Mouse (Mus musculus) kidney, embryonic 14.5 days (tissue): ENCODE results near the gene Stard13. TPM values are rescaled to one million over a fixed set of nuclear protein-coding genes. Genes with fewer than 3 reads are reported as not detected.

Source experiments
- ATAC-seq: fragments of 200-750 bp; cut with Nextera tagmentation; 2 replicates; pipeline ENCODE4 v1.8.0; 2017; ENCODE audit warnings: moderate number of reproducible peaks, mild to moderate bottlenecking, moderate TSS enrichment, moderate library complexity; ENCODE audit not compliant: low FRiP score, low TSS enrichment
- H3K27ac ChIP-seq: fragments of 300-500 bp; sonication (generic); 2 replicates; pipeline ENCODE4 v1.5.1; 2014; ENCODE audit warnings: low read depth, mild to moderate bottlenecking, low read length, moderate library complexity, mixed read lengths
- H3K27me3 ChIP-seq: fragments of 300-500 bp; sonication (generic); 2 replicates; pipeline ENCODE4 v1.6.1; 2014; ENCODE audit warnings: mild to moderate bottlenecking, low read length; ENCODE audit not compliant: control insufficient read depth, insufficient read depth
- H3K36me3 ChIP-seq: fragments of 300-500 bp; sonication (generic); 2 replicates; pipeline ENCODE4 v1.6.1; 2014; ENCODE audit warnings: low read length, mixed read lengths; ENCODE audit not compliant: control insufficient read depth, insufficient read depth
- H3K4me1 ChIP-seq: fragments of 300-500 bp; sonication (generic); 2 replicates; pipeline ENCODE4 v1.6.1; 2014; ENCODE audit warnings: low read length, mixed read lengths; ENCODE audit not compliant: control insufficient read depth, insufficient read depth
- H3K4me2 ChIP-seq: fragments of 300-500 bp; sonication (generic); replicated peaks from 2 replicates; pipeline ENCODE4 v1.6.1; 2014; ENCODE audit warnings: low read depth, mild to moderate bottlenecking, low read length
- H3K4me3 ChIP-seq: fragments of 300-500 bp; sonication (generic); 2 replicates; pipeline ENCODE4 v1.5.1; 2014; ENCODE audit warnings: mild to moderate bottlenecking, low read length
- H3K9ac ChIP-seq: fragments of 300-500 bp; sonication (generic); 2 replicates; pipeline ENCODE4 v1.6.1; 2014; ENCODE audit warnings: low read depth, mild to moderate bottlenecking, low read length, moderate library complexity
- H3K9me3 ChIP-seq: fragments of 300-500 bp; sonication (generic); 2 replicates; pipeline ENCODE4 v1.6.1; 2016; ENCODE audit warnings: low read length; ENCODE audit not compliant: control insufficient read depth
- WGBS: fragments of 180-500 bp; shearing (Covaris S2); extraction: QIAGEN DNeasy Blood & Tissue Kit; methylation state at CpG from one replicate; pipeline ENCODE4 v1.1.7; 2014; 5-methylcytosine and 5-hydroxymethylcytosine counted together
- polyA plus RNA-seq: library from polyadenylated mRNA; unstranded; fragments of >200 nt; fragmentation: Nextera tagmentation; extraction: Ambion mirVana; gene quantifications from 2 replicates; pipeline ENCODE4 v1.2.1, GENCODE M21; 2014

Stard13 gene
- polyA plus RNA-seq, 1 experiment from 2014 or later: 7.4 TPM

DNA sequence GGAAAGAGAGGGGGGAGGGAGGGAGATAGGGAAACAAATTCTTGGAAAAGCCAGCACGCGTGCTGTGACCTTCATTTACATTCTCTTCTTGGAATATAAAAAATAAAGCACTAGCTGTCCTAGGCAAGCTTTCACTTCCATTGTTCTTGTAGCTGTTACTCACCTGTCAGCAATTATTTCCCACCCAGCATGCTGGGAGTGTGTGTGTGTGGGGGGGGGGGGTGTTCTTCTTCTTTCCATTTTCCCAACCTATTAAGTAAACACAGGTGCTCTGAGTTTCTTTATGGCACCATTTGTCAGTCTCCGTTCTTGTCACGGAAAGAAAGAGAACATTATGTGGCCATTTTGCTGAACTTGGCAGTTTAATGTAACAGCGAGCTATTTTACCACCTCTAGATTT, 214.7 kb downstream of the Stard13 start:
- no peak for ATAC-seq
- Histone ChIP-seq H3K4me3 (no peak overlapping the region), H3K27ac (no peak overlapping the region), H3K9ac (no peak overlapping the region), H3K36me3 (no peaks in the 10 kb centered on the region), H3K4me1 (no peaks in the 10 kb centered on the region), H3K27me3 (no peaks in the 10 kb centered on the region), H3K9me3 (peaks cover 11% of the 10 kb centered on the region; the same call in 1 of the 2 replicates), H3K4me2 (no peak overlapping the region)
- WGBS: 53% methylated on average over 5 of the region's 5 CpGs

DNA sequence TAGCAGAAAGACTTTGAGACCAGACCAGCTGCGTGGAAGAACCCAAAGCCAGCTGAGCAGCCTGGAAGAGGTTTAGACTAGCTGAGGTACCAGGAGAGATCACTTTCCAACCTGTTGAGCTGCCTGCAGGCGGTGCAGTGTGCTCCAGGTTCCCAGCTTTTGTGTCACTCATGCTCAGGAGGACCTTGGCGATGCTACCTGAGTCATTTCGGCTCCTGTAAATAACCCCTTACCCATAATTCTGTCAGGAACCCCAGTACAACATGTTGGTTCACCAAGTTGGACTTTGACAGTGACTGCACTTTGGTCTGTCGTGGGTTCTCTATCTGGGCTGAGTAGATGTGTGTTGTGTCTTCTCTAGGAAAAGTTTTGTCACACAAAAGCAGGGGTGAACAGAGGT, 215.2 kb downstream of the Stard13 start:
- WGBS: 76% methylated on average over 5 of the region's 5 CpGs

DNA sequence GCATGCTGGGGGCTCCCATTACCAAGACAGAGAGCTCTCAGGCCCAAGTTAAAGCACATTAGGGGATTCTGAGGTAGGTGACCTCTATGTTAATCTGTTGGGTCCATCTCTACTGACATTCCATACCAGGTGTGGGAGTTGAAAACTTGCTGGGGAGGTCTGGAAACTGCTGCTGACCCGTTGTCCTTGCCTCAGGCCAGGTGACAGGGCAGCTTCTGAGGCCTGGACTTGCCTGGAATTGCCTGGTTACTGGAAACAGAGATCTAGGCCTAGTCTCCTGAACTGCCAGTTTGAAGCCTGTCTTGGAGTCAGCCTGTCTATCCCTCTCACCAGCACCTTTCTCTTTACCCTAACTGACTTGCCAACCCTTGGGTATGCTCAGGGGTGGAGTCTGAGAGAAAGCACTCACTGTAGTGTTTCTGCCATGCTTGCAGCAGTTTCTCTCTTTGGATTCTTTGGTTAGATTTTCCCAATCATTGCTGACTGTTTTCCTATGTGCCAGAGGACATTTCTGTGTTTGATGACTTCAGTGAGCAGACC, 229.3 kb downstream of the Stard13 start:
- H3K27ac ChIP-seq: no peak overlapping the region
- no peaks in the 10 kb centered on the region for H3K27me3 ChIP-seq
- no peaks in the 10 kb centered on the region for H3K9me3 ChIP-seq
- H3K4me3 ChIP-seq: no peak overlapping the region
- WGBS: 65% methylated on average over 1 of the region's 1 CpGs
- ATAC-seq: no peak
- no peaks in the 10 kb centered on the region for H3K4me1 ChIP-seq
- H3K4me2 ChIP-seq: no peak overlapping the region
- H3K9ac ChIP-seq: no peak overlapping the region
- H3K36me3 ChIP-seq: no peaks in the 10 kb centered on the region

More for the DNA sequence above, 215.2 kb downstream of the Stard13 start:
- Histone ChIP-seq H3K9ac (no peak overlapping the region), H3K27me3 (no peaks in the 10 kb centered on the region), H3K4me2 (no peak overlapping the region), H3K4me1 (no peaks in the 10 kb centered on the region), H3K9me3 (peaks cover 13% of the 10 kb centered on the region; the same call in 1 of the 2 replicates), H3K36me3 (no peaks in the 10 kb centered on the region), H3K4me3 (no peak overlapping the region), H3K27ac (no peak overlapping the region)
- no peak for ATAC-seq

DNA sequence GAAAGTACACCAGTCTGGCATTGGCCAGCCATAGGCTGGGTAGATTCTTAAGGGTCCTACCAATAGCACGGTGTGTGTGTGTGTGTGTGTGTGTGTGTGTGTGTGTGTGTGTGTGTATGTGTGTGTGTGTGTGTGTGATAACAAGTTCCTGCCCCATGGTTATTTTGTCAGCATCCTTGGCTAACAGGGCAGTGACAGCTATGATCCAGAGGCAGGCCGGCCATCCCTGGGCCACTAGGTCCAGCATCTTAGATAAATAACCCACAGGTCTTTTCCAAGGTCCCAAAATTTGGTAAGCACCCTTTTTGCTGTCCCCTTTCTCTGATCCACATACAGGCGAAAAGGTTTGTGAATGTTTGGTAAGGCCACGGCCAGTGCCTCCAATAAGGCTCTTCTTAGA, 231.6 kb downstream of the Stard13 start:
- Histone ChIP-seq H3K9me3 (no peaks in the 10 kb centered on the region), H3K27me3 (no peaks in the 10 kb centered on the region), H3K27ac (no peak overlapping the region), H3K4me1 (no peaks in the 10 kb centered on the region), H3K4me2 (no peak overlapping the region), H3K36me3 (no peaks in the 10 kb centered on the region), H3K4me3 (no peak overlapping the region), H3K9ac (no peak overlapping the region)
- no peak for ATAC-seq
- 91% methylated on average over 4 of the region's 4 CpGs for WGBS

DNA sequence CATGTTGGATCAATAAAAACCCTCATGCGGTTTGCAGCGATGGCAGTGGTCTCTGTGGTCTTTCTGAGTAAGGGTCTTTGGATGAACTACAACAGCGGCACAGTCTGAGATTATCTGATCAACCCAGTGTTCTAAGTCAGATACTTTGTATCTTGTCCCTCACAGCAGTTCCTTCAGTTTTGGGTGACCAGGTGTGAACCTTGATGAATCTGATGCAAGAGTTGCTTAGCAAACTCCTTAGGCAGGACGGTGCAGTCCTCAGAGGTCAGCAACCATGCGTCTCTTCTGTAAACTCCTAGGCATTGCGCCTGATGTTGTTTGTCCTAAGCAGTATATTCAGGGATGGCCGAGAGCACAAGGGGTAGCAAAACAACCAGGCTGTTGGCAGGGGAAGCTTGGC, 232.5 kb downstream of the Stard13 start:
- Histone ChIP-seq H3K27me3 (no peaks in the 10 kb centered on the region), H3K9ac (no peak overlapping the region), H3K4me1 (no peaks in the 10 kb centered on the region), H3K36me3 (no peaks in the 10 kb centered on the region), H3K9me3 (no peaks in the 10 kb centered on the region), H3K27ac (no peak overlapping the region), H3K4me2 (no peak overlapping the region), H3K4me3 (no peak overlapping the region)
- no peak for ATAC-seq
- WGBS: 92% methylated on average over 7 of the region's 7 CpGs

DNA sequence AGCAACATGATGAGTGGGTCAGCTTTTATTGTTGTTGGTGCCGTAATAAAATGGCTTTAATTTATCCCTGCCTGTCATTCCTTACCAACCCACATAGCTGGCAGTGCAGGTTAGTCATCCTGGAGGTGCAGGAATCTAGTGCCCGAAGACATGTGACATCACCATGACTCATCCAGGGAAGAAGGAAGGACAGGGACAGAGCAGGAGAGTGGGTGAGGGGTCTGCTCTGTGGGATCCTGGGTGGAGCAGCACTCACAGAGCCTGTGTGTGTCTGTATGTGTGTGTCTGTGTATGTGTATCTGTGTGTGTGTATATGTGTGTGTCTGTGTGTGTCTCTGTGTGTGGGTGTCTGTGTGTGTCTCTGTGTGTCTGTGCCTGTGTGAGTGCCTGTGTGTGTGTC, 237.1 kb downstream of the Stard13 start:
- Histone ChIP-seq H3K4me2 (no peak overlapping the region), H3K4me3 (no peak overlapping the region), H3K9ac (no peak overlapping the region), H3K36me3 (no peaks in the 10 kb centered on the region), H3K27ac (no peak overlapping the region), H3K9me3 (no peaks in the 10 kb centered on the region), H3K4me1 (no peaks in the 10 kb centered on the region), H3K27me3 (no peaks in the 10 kb centered on the region)
- WGBS: 51% methylated on average over 2 of the region's 2 CpGs
- no peak for ATAC-seq

DNA sequence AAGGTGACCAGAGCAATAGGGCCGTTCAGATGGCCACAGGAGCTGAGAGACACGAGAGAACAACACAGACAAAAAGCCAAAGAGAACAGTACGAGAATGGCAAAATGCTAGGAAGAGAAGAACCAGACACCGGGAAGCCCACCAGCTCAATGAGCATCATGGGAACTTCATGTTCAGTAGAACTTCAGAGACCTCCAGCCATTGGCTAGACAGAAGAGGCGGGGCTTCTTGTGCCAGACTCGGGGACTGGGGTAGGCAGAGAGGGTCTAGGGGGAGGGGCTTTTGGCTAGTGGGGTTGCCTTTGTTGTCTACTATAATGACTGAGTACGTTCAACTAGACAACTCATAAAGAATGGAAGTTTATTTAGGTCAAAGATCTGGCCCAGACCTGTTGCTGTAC, 239.5 kb downstream of the Stard13 start:
- Histone ChIP-seq H3K4me2 (no peak overlapping the region), H3K9me3 (no peaks in the 10 kb centered on the region), H3K9ac (no peak overlapping the region), H3K4me1 (no peaks in the 10 kb centered on the region), H3K4me3 (no peak overlapping the region), H3K27me3 (no peaks in the 10 kb centered on the region), H3K27ac (no peak overlapping the region), H3K36me3 (no peaks in the 10 kb centered on the region)
- 87% methylated on average over 7 of the region's 7 CpGs for WGBS
- no peak for ATAC-seq

Other genes with a start within 250 kb of the Stard13 start
- not detected in 2 replicates for gene Gm42906, start 194.3 kb upstream of the Stard13 start, polyA plus RNA-seq